In the genomic region with DNA sequence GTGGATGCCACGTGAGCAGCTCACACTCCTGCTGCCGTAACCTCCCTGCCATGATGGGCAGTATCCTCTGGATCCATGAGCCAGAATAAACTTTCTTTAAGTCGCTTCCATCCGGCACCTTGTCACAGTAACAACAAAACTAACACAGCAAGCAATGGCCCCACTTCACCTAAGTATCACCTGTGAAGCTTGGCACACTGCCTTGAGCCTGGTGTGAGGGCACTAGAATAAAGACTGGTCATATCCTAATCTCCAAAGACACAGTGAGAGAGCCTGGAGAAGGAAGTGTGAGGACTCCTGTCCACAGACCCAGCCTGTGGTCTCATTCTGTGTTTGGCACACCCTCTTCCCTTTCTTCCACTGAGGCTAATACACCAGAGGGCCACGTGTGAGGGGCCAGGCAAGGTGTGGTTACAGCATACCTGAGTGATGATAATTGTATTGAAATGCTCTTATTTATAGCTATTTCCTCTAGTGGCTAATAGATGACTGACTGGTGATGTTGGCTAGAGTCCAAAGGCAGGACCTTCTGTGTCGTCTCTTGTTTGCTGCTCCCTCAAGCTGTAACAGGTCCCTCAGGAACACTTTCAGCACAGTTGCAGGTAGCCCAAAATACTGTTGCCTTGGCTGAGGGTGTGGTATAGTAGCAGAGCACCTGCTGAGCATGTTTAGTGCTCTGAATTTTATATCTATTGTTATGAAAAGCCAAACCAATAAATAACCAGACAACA, we compare ENCODE assay signal across 21 mouse cellular contexts. TPM values are rescaled to one million over a fixed set of nuclear protein-coding genes. Genes with fewer than 3 reads are reported as not detected.
DNase-seq lines count a peak whose midpoint lies in the region; ATAC-seq and TF ChIP-seq lines count a peak whose summit lies in the region.
"Had no signal": no experiment of that assay in that cellular context is flagged by ENCODE, and none has a peak within 500 bp of the region (broad histone marks: within the 10 kb centered on the region; RNA-seq: fewer than 3 reads in every experiment).

No protein-coding gene starts in this region.

- no peak for TF ChIP-seq CTCF in lung, adult 2 months (IDR thresholded peaks at IDR 0.05; ENCODE audit: insufficient read depth, low read length)

- no peak overlapping the region for H3K4me2 ChIP-seq in stomach, embryonic 16.5 days (ENCODE audit: low read depth, low read length)
- H3K4me2 ChIP-seq: heart, embryonic 12.5 days; hindbrain, embryonic 14.5 days; limb, embryonic 13.5 days; liver, embryonic 13.5 days had no signal

- H3K36me3 ChIP-seq in stomach, embryonic 16.5 days (ENCODE audit: control insufficient read depth, insufficient read depth, low read length), result no peaks in the 10 kb centered on the region

- no peak for ATAC-seq in cerebellum, adult (ENCODE audit: insufficient number of reproducible peaks, low FRiP score, low TSS enrichment)
- ATAC-seq in stomach, embryonic 16.5 days (ENCODE audit: insufficient read depth, low FRiP score), result peak; percentile 88; the same call in 1 of the 2 replicates
- ATAC-seq: forebrain, embryonic 14.5 days; Patski had no signal

- no peak for TF ChIP-seq POLR2A in lung, adult 2 months (IDR thresholded peaks at IDR 0.05; ENCODE audit: borderline replicate concordance, extremely low read depth, low read depth, low read length)

- no peaks in the 10 kb centered on the region for H3K9me3 ChIP-seq in stomach, embryonic 16.5 days (replicated peaks; ENCODE audit: control insufficient read depth, low read length)
- H3K9me3 ChIP-seq: heart, embryonic 12.5 days; limb, embryonic 13.5 days; liver, embryonic 13.5 days; midbrain, embryonic 10.5 days had no signal

- H3K27me3 ChIP-seq in stomach, embryonic 16.5 days (ENCODE audit: control insufficient read depth, insufficient read depth, low read length), result no peaks in the 10 kb centered on the region
- H3K27me3 ChIP-seq: heart, embryonic 12.5 days; limb, embryonic 13.5 days; liver, embryonic 13.5 days; Patski had no signal

- no peak overlapping the region for H3K9ac ChIP-seq in stomach, embryonic 16.5 days (ENCODE audit: low read length)
- H3K9ac ChIP-seq: heart, embryonic 12.5 days; hindbrain, embryonic 14.5 days; limb, embryonic 13.5 days; liver, embryonic 13.5 days had no signal

- no peaks in the 10 kb centered on the region for H3K4me1 ChIP-seq in lung, adult 2 months (ENCODE audit: control insufficient read depth, insufficient read depth, low read length)
- 0 out of 2 replicates have a peak, but pooled peaks cover 3% of the 10 kb centered on the region for H3K4me1 ChIP-seq in stomach, embryonic 16.5 days (ENCODE audit: control insufficient read depth, insufficient read depth, low read length)
- H3K4me1 ChIP-seq: liver, embryonic 13.5 days; midbrain, embryonic 10.5 days had no signal

- no peak overlapping the region; the same call in 1 of the 2 replicates for H3K27ac ChIP-seq in stomach, embryonic 16.5 days (ENCODE audit: low read length)
- H3K27ac ChIP-seq: hindbrain, embryonic 14.5 days; kidney, postnatal 0 days; limb, embryonic 13.5 days; liver, embryonic 13.5 days; midbrain, embryonic 10.5 days had no signal

- 69% methylated on average over 6 of the region's 6 CpGs for WGBS in lung, adult 2 months
- 67% methylated on average over 6 of the region's 6 CpGs for WGBS in stomach, embryonic 16.5 days

- no peak overlapping the region for H3K4me3 ChIP-seq in lung, adult 2 months (replicated peaks; ENCODE audit: extremely low read depth, low read depth, low read length)
- H3K4me3 ChIP-seq in stomach, embryonic 16.5 days (replicated peaks; ENCODE audit: low read length), result no peak overlapping the region
- H3K4me3 ChIP-seq: erythroblast, embryonic 14.5 days; heart, embryonic 12.5 days; limb, embryonic 13.5 days; liver, embryonic 13.5 days; midbrain, embryonic 10.5 days had no signal

- DNase-seq in cerebellum, adult 11-12 months, result peak; percentile 39
- peak; percentile 26 for DNase-seq in urinary bladder, postnatal 14 days (ENCODE audit: low spot score)
- no peak for DNase-seq in urinary bladder, postnatal 25 days (ENCODE audit: low spot score)
- DNase-seq in lung, adult 2 months, result peak; percentile 41
- no peak for DNase-seq in gastrocnemius, postnatal 4 days (ENCODE audit: low spot score in 2 of 2)
- DNase-seq in kidney, adult 11 months, result no peak
- DNase-seq: adrenal gland, postnatal 10 days; heart, postnatal 36 days; liver, embryonic 13.5 days; retina, postnatal 1 day; thymus, postnatal 25 days had no signal

RNA-seq across cellular contexts. Expression of gene Sh2b2, which starts 42.2 kb away (rescaled TPM):
- polyA plus RNA-seq in lung, adult 2 months (2012; rRNA removed), result 11.5 and 12.6 TPM in 2 replicates
- 1.7 and 2.3 TPM in 2 replicates for polyA plus RNA-seq in stomach, embryonic 16.5 days (2015; fragmentation: Nextera tagmentation; extraction: Ambion mirVana)
- total RNA-seq in gastrocnemius, postnatal 4 days (2021), result 10 to 100 TPM; 19.5 to 19.6 TPM

Comparison
In these comparisons a context has a peak if more than half of its experiments do, and no peak if none do; other contexts are left out.
1. DNase-seq: peak in cerebellum, adult 11-12 months (single experiment), urinary bladder, postnatal 14 days (single experiment) and lung, adult 2 months (single experiment); none in urinary bladder, postnatal 25 days (single experiment), gastrocnemius, postnatal 4 days (0 of 2) and kidney, adult 11 months (single experiment).